Mouse (Mus musculus) kidney, postnatal 36 days (tissue): ENCODE data around the gene Nap1l4.

Experiments
- DNase-seq, 2 experiments: peaks; one replicate each; pipeline ENCODE4 v3.0.0; 2021 to 2022; ENCODE audit warnings: mixed read lengths in 2 of 2

The Nap1l4 gene

GRCm38 (mm10) chr7:143476702-143477335 is 72.1 kb downstream of the Nap1l4 start:
- peak in 1 of 2 experiments; percentile 49 for DNase-seq

- peak; percentile 84 to 89 for DNase-seq
Measured at GRCm38 (mm10) chr7:143475876-143476275, 73.0 kb downstream of the Nap1l4 start.

GRCm38 (mm10) chr7:143474811-143475210 is 74.1 kb downstream of the Nap1l4 start:
- DNase-seq: peak; percentile 79 to 80

GRCm38 (mm10) chr7:143473347-143474101 is 75.4 kb downstream of the Nap1l4 start, which contains the start of gene Slc22a18:
Gene Slc22a18 (plus strand): TSS chr7:143473736.
- peak; percentile 75 to 82 for DNase-seq

GRCm38 (mm10) chr7:143469946-143470345 is 79.0 kb downstream of the Nap1l4 start:
- DNase-seq: peak; percentile 71 to 89

GRCm38 (mm10) chr7:143467714-143468113 is 81.2 kb downstream of the Nap1l4 start:
- no peak for DNase-seq

GRCm38 (mm10) chr7:143466099-143466677 is 82.7 kb downstream of the Nap1l4 start:
- peak; percentile 70 to 91 for DNase-seq

GRCm38 (mm10) chr7:143464811-143465560 is 83.9 kb downstream of the Nap1l4 start:
- peak in 1 of 2 experiments; percentile 80 for DNase-seq

GRCm38 (mm10) chr7:143463865-143464415 is 85.0 kb downstream of the Nap1l4 start:
- DNase-seq: peak; percentile 57 to 93
